ENCODE assay signal across 16 mouse cellular contexts in genomic region chr8:79016076-79016475, GRCm38 (mm10).
"Had no signal": no experiment of that assay in that cellular context is flagged by ENCODE, and none has a peak within 500 bp of the region (broad histone marks: within the 10 kb centered on the region; RNA-seq: fewer than 3 reads in every experiment).

No protein-coding gene starts in this region.

- H3K27me3 ChIP-seq: midbrain, embryonic 12.5 days; neural tube, embryonic 13.5 days; neural tube, embryonic 15.5 days had no signal

- DNase-seq: lung, adult 18-20 months; lung, embryonic 14.5 days; lung, postnatal 10 days; lung, postnatal 4 days; midbrain, embryonic 14.5 days; retina, postnatal 1 day; spleen, adult 18-20 months; thymus, adult 18-20 months; thymus, postnatal 14 days; thymus, postnatal 36 days had no signal

- ATAC-seq: midbrain, embryonic 16.5 days had no signal

- H3K36me3 ChIP-seq: midbrain, embryonic 10.5 days; midbrain, embryonic 12.5 days; neural tube, embryonic 13.5 days; neural tube, embryonic 15.5 days had no signal

- H3K4me3 ChIP-seq: midbrain, embryonic 10.5 days; midbrain, embryonic 12.5 days; myocyte; neural tube, embryonic 13.5 days; neural tube, embryonic 15.5 days had no signal

- H3K9me3 ChIP-seq: midbrain, embryonic 10.5 days; midbrain, embryonic 12.5 days; neural tube, embryonic 13.5 days; neural tube, embryonic 15.5 days had no signal

- H3K4me1 ChIP-seq: midbrain, embryonic 10.5 days; midbrain, embryonic 12.5 days; neural tube, embryonic 13.5 days; neural tube, embryonic 15.5 days had no signal

- H3K27ac ChIP-seq: midbrain, embryonic 10.5 days; midbrain, embryonic 12.5 days; neural tube, embryonic 13.5 days; neural tube, embryonic 15.5 days had no signal

- H3K4me2 ChIP-seq: lung, embryonic 14.5 days; midbrain, embryonic 12.5 days; neural tube, embryonic 13.5 days; neural tube, embryonic 15.5 days had no signal

- H3K9ac ChIP-seq: lung, embryonic 14.5 days; midbrain, embryonic 12.5 days; neural tube, embryonic 13.5 days; neural tube, embryonic 15.5 days had no signal
